Mouse (Mus musculus) neural tube, embryonic 11.5 days (tissue): ENCODE data around the gene Nav2. TPM values are rescaled to one million over a fixed set of nuclear protein-coding genes. Genes with fewer than 3 reads are reported as not detected.

Experiments
- ATAC-seq: fragments of 200-750 bp; cut with Nextera tagmentation; 2 replicates; pipeline ENCODE4 v1.8.0; 2017; ENCODE audit warnings: moderate number of reproducible peaks, mild to moderate bottlenecking, moderate TSS enrichment, moderate library complexity; ENCODE audit not compliant: insufficient read depth, low FRiP score, low TSS enrichment
- DNase-seq: peaks from one replicate; pipeline ENCODE4 v3.0.0-alpha.2; 2015; ENCODE audit warnings: low spot score
- H3K27ac ChIP-seq: fragments of 300-500 bp; sonication (generic); 2 replicates; pipeline ENCODE4 v1.5.1; 2014; ENCODE audit warnings: low read depth, mild to moderate bottlenecking, low read length
- H3K27me3 ChIP-seq: fragments of 300-500 bp; sonication (generic); 2 replicates; pipeline ENCODE4 v1.6.1; 2014; ENCODE audit warnings: mild to moderate bottlenecking, low read length, mixed read lengths; ENCODE audit not compliant: control insufficient read depth, insufficient read depth
- H3K36me3 ChIP-seq: fragments of 300-500 bp; sonication (generic); 2 replicates; pipeline ENCODE4 v1.6.1; 2014; ENCODE audit warnings: mild to moderate bottlenecking, low read length, moderate library complexity, mixed read lengths; ENCODE audit not compliant: control insufficient read depth, insufficient read depth
- H3K4me1 ChIP-seq: fragments of 300-500 bp; sonication (generic); 2 replicates; pipeline ENCODE4 v1.6.1; 2014; ENCODE audit warnings: low read length, mixed read lengths; ENCODE audit not compliant: control insufficient read depth, insufficient read depth
- H3K4me2 ChIP-seq: fragments of 300-500 bp; sonication (generic); 2 replicates; pipeline ENCODE4 v1.6.1; 2014; ENCODE audit warnings: low read depth, mild to moderate bottlenecking, moderate library complexity
- H3K4me3 ChIP-seq: fragments of 300-500 bp; sonication (generic); 2 replicates; pipeline ENCODE4 v1.5.1; 2014; ENCODE audit warnings: low read depth, low read length
- H3K9ac ChIP-seq: fragments of 300-500 bp; sonication (generic); 2 replicates; pipeline ENCODE4 v1.6.1; 2014; ENCODE audit warnings: mild to moderate bottlenecking, low read length
- H3K9me3 ChIP-seq: fragments of 300-500 bp; sonication (generic); 2 replicates; pipeline ENCODE4 v1.6.1; 2016; ENCODE audit warnings: low read length; ENCODE audit not compliant: control insufficient read depth
- WGBS: fragments of 180-500 bp; shearing (Covaris S2); extraction: QIAGEN DNeasy Blood & Tissue Kit; methylation state at CpG from one replicate; pipeline ENCODE4 v1.1.7; 2014; 5-methylcytosine and 5-hydroxymethylcytosine counted together
- polyA plus RNA-seq: library from polyadenylated mRNA; unstranded; fragments of >200 nt; fragmentation: Nextera tagmentation; extraction: Ambion mirVana; gene quantifications from 2 replicates; pipeline ENCODE4 v1.2.1, GENCODE M21; 2014

Gene Nav2
- polyA plus RNA-seq, 1 experiment from 2014 or later = 19.2 TPM

GRCm38 (mm10) chr7:49318183-49318897, 409.8 kb downstream of the Nav2 start:
- no peak for DNase-seq
- no peak overlapping the region for H3K4me2 ChIP-seq
- H3K4me1 ChIP-seq = no peaks in the 10 kb centered on the region
- no peaks in the 10 kb centered on the region for H3K9me3 ChIP-seq
- no peak overlapping the region for H3K4me3 ChIP-seq
- H3K27ac ChIP-seq = no peak overlapping the region
- no peaks in the 10 kb centered on the region for H3K27me3 ChIP-seq
- 78% methylated on average over 15 of the region's 15 CpGs for WGBS
- ATAC-seq = no peak
- no peak overlapping the region for H3K9ac ChIP-seq
- H3K36me3 ChIP-seq = no peaks in the 10 kb centered on the region

- no peak overlapping the region for H3K27ac ChIP-seq
- DNase-seq = no peak
- 90% methylated on average over 8 of the region's 8 CpGs for WGBS
- no peak overlapping the region for H3K4me3 ChIP-seq
- H3K9ac ChIP-seq = no peak overlapping the region
- ATAC-seq = no peak
- H3K36me3 ChIP-seq = no peaks in the 10 kb centered on the region
- H3K4me1 ChIP-seq = no peaks in the 10 kb centered on the region
- no peaks in the 10 kb centered on the region for H3K9me3 ChIP-seq
- no peaks in the 10 kb centered on the region for H3K27me3 ChIP-seq
- H3K4me2 ChIP-seq = no peak overlapping the region
These were observed 410.4 kb downstream of the Nav2 start for GRCm38 (mm10) chr7:49318898-49319293.

- Histone ChIP-seq H3K4me2 (no peak overlapping the region), H3K36me3 (no peaks in the 10 kb centered on the region), H3K27ac (no peak overlapping the region), H3K9ac (no peak overlapping the region), H3K4me3 (no peak overlapping the region), H3K4me1 (peaks cover 2% of the 10 kb centered on the region), H3K9me3 (no peaks in the 10 kb centered on the region), H3K27me3 (no peaks in the 10 kb centered on the region)
- ATAC-seq (no peak), DNase-seq (no peak)
- WGBS = 75% methylated on average over 1 of the region's 1 CpGs
These were observed 411.5 kb downstream of the Nav2 start for GRCm38 (mm10) chr7:49319981-49320380.

- WGBS = 82% methylated on average over 8 of the region's 8 CpGs
- no peak for DNase-seq
- Histone ChIP-seq H3K9me3 (no peaks in the 10 kb centered on the region), H3K27ac (no peak overlapping the region), H3K4me1 (peaks cover 7% of the 10 kb centered on the region), H3K4me3 (no peak overlapping the region), H3K4me2 (no peak overlapping the region), H3K9ac (no peak overlapping the region), H3K27me3 (no peaks in the 10 kb centered on the region), H3K36me3 (no peaks in the 10 kb centered on the region)
- ATAC-seq = no peak
These were observed 412.6 kb downstream of the Nav2 start for GRCm38 (mm10) chr7:49321124-49321531.

GRCm38 (mm10) chr7:49322179-49322578, 413.7 kb downstream of the Nav2 start:
- 93% methylated on average over 2 of the region's 2 CpGs for WGBS

GRCm38 (mm10) chr7:49324575-49324974, 416.1 kb downstream of the Nav2 start:
- no peak overlapping the region for H3K27ac ChIP-seq
- H3K4me1 ChIP-seq = peaks cover 7% of the 10 kb centered on the region
- ATAC-seq (no peak), DNase-seq (no peak)
- WGBS = 94% methylated on average over 2 of the region's 2 CpGs
- H3K9ac ChIP-seq = no peak overlapping the region
- H3K9me3 ChIP-seq = no peaks in the 10 kb centered on the region
- no peaks in the 10 kb centered on the region for H3K36me3 ChIP-seq
- no peak overlapping the region for H3K4me3 ChIP-seq
- no peak overlapping the region for H3K4me2 ChIP-seq
- H3K27me3 ChIP-seq = no peaks in the 10 kb centered on the region

More at GRCm38 (mm10) chr7:49322179-49322578, 413.7 kb downstream of the Nav2 start:
- Histone ChIP-seq H3K36me3 (no peaks in the 10 kb centered on the region), H3K4me2 (no peak overlapping the region), H3K9ac (no peak overlapping the region), H3K4me1 (peaks cover 7% of the 10 kb centered on the region), H3K4me3 (no peak overlapping the region), H3K9me3 (no peaks in the 10 kb centered on the region), H3K27me3 (no peaks in the 10 kb centered on the region), H3K27ac (no peak overlapping the region)
- DNase-seq (no peak), ATAC-seq (no peak)

GRCm38 (mm10) chr7:49326136-49326722, 417.7 kb downstream of the Nav2 start:
- DNase-seq (no peak), ATAC-seq (no peak)
- H3K27me3 ChIP-seq = no peaks in the 10 kb centered on the region
- no peaks in the 10 kb centered on the region for H3K9me3 ChIP-seq
- no peak overlapping the region for H3K4me3 ChIP-seq
- H3K4me2 ChIP-seq = no peak overlapping the region
- H3K4me1 ChIP-seq = peaks cover 7% of the 10 kb centered on the region
- 55% methylated on average over 5 of the region's 5 CpGs for WGBS
- H3K9ac ChIP-seq = 0 out of 2 replicates have a peak overlapping the region, but pooled peaks have one; percentile 6
- no peak overlapping the region for H3K27ac ChIP-seq
- no peaks in the 10 kb centered on the region for H3K36me3 ChIP-seq

GRCm38 (mm10) chr7:49326967-49327742, 418.6 kb downstream of the Nav2 start:
- Histone ChIP-seq H3K4me3 (no peak overlapping the region), H3K4me2 (no peak overlapping the region), H3K9me3 (no peaks in the 10 kb centered on the region), H3K27me3 (no peaks in the 10 kb centered on the region), H3K9ac (no peak overlapping the region), H3K4me1 (peaks cover 7% of the 10 kb centered on the region), H3K27ac (no peak overlapping the region), H3K36me3 (no peaks in the 10 kb centered on the region)
- 87% methylated on average over 9 of the region's 9 CpGs for WGBS
- ATAC-seq (no peak), DNase-seq (no peak)
